Mouse (Mus musculus) small intestine, adult 2 months (tissue): Measurements from ENCODE around the gene Mettl17.

Source experiments
- CTCF ChIP-seq: fragments of 200-500 bp; IDR thresholded peaks from 2 replicates; pipeline ENCODE4 v1.5.1; 2012; ENCODE audit warnings: low read depth, mild to moderate bottlenecking, control low read depth, inconsistent platforms, low read length, moderate library complexity, mixed read lengths; ENCODE audit not compliant: insufficient replicate concordance, insufficient read length; ENCODE audit errors: extremely low read depth
- POLR2A ChIP-seq: fragments of 200-500 bp; IDR thresholded peaks from 2 replicates; pipeline ENCODE4 v1.6.1; 2012; ENCODE audit warnings: low read depth, mild to moderate bottlenecking, control low read depth, inconsistent platforms, low read length, moderate library complexity

- no peak for TF ChIP-seq CTCF
- TF ChIP-seq POLR2A, result no peak
Measured at GRCm38 (mm10) chr14:51895071-51895470, 10.4 kb downstream of the Mettl17 start.
